Mouse (Mus musculus): ENCODE measurements at regions not wholly inside any gene's neighbourhood (a gene's known extent, or its start where the extent isn't known, plus 50 kb on each side); places are given as distances from the start of the nearest gene placed in this dataset.

DNA sequence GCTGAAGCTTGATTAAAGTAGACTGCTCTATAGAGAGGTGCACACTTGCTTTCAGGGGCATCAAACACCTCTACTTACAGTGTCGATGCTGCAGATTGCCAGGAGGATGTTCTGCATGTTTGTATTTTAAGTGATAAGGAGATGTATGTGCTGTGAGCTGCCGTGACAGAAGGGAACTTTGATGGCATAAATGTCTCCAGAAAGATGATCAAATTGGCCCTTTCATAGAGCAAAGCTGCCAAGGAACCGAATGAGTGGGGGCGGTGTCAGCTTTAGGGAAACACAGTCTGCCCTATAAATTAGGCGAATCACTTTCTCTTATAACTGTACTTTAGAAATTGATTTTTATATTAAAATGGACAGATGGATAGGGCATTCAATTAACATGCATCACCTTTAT is 367.3 kb upstream of the Acvr2a start:
- DNase-seq (ENCODE audit: low spot score in 2 of 2) = peak in 1 of 2 experiments; percentile 37
- Histone ChIP-seq H3K27ac (no peak overlapping the region), H3K4me3 (no peak overlapping the region)
- no peak for TF ChIP-seq CTCF (conservative IDR thresholded peaks at IDR 0.05)

DNA sequence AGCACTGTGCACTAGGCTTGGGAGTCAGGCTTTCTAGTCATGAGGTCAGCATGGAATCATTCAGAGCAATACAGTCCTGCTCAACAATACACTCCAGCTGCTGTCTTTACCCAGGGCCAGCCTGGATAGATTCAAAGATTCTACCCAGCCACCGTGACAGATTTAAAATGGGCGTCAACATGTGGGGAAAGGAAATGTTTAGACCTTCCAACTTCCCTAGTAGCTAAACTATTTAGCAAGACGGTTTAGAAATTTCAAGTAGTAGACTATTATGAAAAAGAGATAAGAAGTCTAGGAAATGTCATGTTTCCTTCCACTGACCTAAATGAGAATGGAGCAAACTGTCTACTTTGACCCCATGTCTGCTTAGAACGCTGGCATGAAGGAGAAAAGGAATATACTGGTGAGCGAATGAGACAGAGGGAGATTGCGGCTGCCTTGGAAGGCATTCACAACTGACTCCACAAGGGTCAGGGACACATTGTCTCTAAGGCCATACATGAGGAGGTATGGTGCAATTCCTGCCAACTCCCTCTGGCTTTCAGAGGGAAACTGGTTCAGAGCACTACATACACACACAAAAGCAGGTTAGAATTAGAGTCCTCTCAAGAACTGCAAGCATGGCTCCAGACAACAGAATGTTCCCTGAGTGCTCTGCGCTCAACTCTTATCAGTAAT is 364.6 kb upstream of the Acvr2a start:
- H3K4me3 ChIP-seq = no peak overlapping the region
- DNase-seq (ENCODE audit: low spot score in 2 of 2) = no peak
- no peak overlapping the region for H3K27ac ChIP-seq
- no peak for TF ChIP-seq CTCF (conservative IDR thresholded peaks at IDR 0.05)

DNA sequence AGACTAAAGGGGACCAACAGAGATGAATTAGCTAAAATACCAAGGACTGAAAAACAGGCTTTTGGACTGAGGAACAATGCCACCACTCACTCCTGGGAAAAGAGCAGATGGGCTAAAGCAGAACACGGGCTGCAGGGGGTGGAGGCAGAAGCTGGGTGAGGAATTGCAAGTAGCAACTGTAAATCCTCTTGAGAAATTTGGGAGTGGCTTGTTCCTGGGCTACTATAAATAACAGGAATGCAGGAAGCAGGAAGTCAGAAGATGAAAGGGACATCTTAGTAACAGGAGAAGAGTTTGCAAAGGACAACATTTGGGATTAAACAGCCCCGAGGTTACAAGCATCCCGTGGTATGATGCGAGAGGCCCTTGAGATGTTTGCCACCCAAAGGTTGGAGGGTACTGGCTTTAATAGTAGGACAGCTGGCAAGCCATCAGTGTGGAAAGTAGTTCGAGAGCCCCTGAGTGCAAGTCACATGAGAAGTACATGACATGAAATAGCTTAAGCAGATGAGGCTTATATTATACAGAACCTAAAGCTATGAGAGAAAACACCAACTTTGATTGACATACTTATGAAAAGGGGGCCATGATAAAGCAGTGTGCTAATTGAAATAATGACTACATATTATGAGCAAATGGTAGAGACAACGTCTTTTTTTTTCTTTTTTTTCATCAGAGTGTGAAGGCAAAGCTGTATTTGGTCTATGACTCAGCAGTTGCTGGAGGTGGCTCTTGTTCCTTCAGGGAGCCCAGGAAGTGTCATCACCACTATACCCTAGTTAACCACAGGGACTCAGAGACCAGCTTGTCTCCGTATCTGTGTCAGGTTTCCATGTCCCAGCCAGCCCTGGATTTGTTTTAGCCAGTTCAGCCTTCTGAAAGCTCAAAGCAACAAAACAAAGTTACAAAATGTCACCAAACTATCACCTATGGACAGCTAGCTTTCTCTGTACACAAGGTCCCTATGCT is 357.6 kb upstream of the Acvr2a start:
- H3K27ac ChIP-seq = no peak overlapping the region
- TF ChIP-seq CTCF (conservative IDR thresholded peaks at IDR 0.05) = no peak

DNA sequence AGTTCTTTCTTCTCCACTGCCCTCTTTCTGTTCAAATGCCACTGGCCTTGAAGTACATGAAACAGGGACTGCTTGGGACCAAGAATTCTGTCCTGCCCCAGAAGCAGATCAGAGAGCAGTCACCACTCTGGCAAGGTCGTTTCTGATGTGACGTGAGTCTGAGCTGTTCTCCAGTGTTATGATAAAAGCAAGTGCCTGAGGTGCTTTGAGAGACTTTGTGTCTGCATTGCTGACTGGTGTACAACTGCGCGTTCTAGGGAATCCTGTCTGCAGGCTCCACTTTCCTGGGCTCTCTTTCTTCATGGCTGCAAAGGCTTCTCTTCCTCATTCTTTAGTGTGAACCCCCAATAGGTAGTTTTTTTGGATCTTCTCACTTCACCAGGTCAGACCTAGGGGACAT is 356.8 kb upstream of the Acvr2a start:
- no peak for TF ChIP-seq CTCF (conservative IDR thresholded peaks at IDR 0.05)
- Histone ChIP-seq H3K27ac (no peak overlapping the region), H3K4me3 (no peak overlapping the region)
- no peak for DNase-seq (ENCODE audit: low spot score in 2 of 2)

More for the DNA sequence above, 357.6 kb upstream of the Acvr2a start:
- no peak overlapping the region for H3K4me3 ChIP-seq
- DNase-seq (ENCODE audit: low spot score in 2 of 2) = peak in 1 of 2 experiments; percentile 14

DNA sequence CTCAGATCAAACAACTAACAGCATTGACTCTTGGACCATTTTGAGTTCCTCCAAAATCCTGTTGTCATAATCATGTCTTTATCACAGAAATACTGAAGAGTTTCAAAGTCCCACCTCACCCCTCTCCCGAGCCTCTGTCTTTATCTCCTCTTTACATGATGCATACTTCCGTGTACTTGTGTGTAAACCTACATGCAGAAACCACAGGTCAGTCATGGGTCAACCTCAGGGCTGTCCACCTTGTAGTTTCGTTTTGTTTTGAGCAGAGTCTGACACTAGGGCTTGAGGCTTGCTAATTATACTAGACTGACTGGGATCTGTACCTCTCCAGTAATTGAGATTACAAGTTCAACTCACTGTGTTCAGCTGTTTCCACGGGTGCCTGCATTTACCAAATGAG is 348.4 kb upstream of the Acvr2a start:
- no peak for TF ChIP-seq CTCF (conservative IDR thresholded peaks at IDR 0.05)
- no peak overlapping the region for H3K4me3 ChIP-seq
- no peak for DNase-seq (ENCODE audit: low spot score in 2 of 2)
- no peak overlapping the region for H3K27ac ChIP-seq

DNA sequence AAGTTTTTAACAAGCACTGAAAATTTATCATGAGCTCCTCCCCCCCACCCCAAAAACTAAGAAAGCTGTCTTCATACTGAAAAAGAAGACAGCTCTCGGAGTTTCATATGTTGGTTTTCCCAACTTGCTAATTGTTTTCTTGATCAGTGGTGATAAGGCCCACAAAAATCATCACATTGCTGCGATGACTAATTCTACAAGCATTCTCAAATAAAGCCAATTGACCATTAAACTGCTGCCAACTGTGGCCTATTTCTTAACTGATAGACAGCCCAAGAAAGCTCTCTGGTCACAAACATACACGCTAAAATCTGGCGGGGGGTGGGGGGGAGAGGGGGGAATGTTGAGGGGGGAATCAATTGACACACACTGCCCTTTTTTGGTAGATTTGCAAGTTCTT is 345.0 kb upstream of the Acvr2a start:
- no peak for DNase-seq (ENCODE audit: low spot score in 2 of 2)
- no peak overlapping the region for H3K27ac ChIP-seq
- no peak overlapping the region for H3K4me3 ChIP-seq
- no peak for TF ChIP-seq CTCF (conservative IDR thresholded peaks at IDR 0.05)

DNA sequence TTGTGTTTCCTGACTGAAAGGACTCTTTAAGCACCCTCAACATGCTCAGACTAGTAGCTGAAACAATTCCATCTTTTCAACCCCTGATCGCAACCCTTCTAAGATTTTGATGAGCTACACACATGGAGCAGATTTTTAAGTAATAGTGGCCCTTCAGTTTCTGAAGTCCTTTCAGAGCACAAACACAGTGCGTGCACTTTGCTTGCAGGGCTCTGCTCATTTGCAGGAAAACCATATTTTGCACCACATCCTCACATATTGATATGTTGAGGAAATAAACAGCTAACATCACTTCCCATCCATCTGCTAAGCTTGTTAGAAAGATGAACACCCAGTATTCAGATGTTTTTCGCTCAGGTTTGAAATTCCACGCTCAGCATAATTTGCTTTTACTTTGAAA is 344.6 kb upstream of the Acvr2a start:
- Histone ChIP-seq H3K27ac (no peak overlapping the region), H3K4me3 (no peak overlapping the region)
- no peak for DNase-seq (ENCODE audit: low spot score in 2 of 2)
- TF ChIP-seq CTCF (conservative IDR thresholded peaks at IDR 0.05) = no peak

DNA sequence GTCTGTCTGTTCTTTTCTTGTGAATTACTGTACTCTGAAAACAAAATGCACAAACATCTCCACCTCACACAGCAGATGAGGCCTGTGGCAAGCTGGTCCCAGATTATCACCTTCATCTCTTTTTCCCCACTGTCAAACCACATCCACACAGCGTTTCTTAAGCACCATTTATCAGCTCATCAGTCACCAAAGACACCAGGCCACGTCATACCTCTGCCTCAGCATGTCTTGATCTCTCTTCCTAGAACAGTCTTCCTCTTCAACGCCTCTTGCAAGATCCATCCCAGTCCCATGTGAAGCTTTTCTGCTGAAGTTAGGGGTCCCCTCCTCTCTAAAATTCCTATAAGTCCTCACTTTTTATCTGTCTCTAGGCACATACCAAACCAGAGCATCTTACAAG is 340.8 kb upstream of the Acvr2a start:
- DNase-seq (ENCODE audit: low spot score in 2 of 2) = no peak
- Histone ChIP-seq H3K4me3 (no peak overlapping the region), H3K27ac (no peak overlapping the region)
- no peak for TF ChIP-seq CTCF (conservative IDR thresholded peaks at IDR 0.05)

DNA sequence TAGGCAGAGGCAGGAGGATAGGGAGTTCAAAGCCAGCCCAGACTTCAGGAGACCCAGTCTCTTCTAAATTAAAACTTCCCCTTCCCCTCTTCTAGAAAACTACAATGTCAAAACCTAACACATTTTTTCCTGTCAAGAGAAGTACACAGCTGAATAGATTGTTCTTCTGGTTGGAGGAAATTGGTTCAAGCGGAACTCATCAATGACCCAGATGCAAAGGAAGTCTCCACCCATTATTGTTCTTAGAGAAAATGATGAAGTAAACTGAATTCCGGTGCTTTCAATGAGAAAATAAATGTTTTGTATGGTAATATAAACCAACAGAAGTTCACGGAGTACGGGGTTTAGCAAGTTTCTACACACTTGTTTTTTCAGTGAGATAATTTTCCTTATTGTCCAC is 339.3 kb upstream of the Acvr2a start:
- TF ChIP-seq CTCF (conservative IDR thresholded peaks at IDR 0.05) = no peak
- Histone ChIP-seq H3K27ac (no peak overlapping the region), H3K4me3 (no peak overlapping the region)
- no peak for DNase-seq (ENCODE audit: low spot score in 2 of 2)

DNA sequence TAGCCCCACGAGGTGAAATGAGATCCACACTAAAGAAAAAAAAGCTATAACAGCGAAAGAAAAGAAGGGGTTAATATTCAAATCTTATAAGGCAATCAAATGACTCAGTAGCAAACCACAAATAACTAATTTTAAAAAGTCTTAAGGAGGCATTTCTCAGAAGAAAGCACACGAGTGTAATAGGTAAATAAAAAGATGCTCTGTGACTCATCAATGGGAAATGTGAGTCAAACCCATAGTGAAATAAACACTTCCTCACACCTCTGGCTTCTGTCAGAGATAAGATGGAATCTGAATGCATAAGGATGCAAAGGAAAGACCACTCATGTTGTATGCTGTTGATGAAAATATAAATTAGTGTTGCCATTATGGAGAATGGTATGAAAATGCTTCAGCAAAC is 337.1 kb upstream of the Acvr2a start:
- no peak for DNase-seq (ENCODE audit: low spot score in 2 of 2)
- TF ChIP-seq CTCF (conservative IDR thresholded peaks at IDR 0.05) = no peak
- Histone ChIP-seq H3K27ac (no peak overlapping the region), H3K4me3 (no peak overlapping the region)

DNA sequence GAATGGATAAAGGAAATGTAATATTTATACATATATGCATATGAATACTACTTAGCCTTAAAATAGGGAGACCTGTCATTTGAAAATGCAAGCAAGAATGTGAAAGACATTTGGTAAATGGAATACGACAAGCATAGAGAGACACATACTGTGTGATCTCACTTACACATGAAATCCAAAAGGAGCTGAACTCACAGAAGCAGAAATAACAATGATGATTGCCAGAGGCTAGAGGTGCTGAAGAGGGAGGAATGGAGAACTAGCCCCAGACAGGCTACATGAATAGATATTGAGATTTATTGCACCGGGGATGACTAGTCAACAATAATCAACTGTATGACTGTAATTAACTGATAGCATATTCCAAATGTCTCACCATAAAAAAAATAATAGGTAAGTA is 336.6 kb upstream of the Acvr2a start:
- no peak overlapping the region for H3K27ac ChIP-seq
- no peak for DNase-seq (ENCODE audit: low spot score in 2 of 2)
- no peak for TF ChIP-seq CTCF (conservative IDR thresholded peaks at IDR 0.05)
- H3K4me3 ChIP-seq = no peak overlapping the region

DNA sequence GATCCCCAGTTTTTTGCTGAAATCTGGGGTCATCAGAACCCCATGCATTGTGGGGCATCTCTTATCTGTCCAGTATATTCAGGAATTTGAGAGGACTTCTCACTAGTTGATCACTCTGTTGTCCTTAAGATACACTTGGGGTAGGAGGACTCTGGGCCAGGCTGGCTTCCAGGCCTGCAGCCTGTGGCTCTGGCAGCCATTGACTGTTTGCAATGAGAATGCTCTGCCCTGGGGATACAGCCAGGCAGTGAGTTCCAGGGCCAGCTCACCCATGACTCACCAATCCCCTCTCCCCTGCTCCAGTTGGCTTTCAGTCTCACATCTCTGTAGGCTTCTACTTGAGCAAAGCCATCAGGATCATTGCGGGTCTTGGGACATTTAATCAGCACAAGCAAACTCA is 334.3 kb upstream of the Acvr2a start:
- TF ChIP-seq CTCF (conservative IDR thresholded peaks at IDR 0.05) = no peak
- Histone ChIP-seq H3K27ac (no peak overlapping the region), H3K4me3 (no peak overlapping the region)
- DNase-seq (ENCODE audit: low spot score in 2 of 2) = no peak

DNA sequence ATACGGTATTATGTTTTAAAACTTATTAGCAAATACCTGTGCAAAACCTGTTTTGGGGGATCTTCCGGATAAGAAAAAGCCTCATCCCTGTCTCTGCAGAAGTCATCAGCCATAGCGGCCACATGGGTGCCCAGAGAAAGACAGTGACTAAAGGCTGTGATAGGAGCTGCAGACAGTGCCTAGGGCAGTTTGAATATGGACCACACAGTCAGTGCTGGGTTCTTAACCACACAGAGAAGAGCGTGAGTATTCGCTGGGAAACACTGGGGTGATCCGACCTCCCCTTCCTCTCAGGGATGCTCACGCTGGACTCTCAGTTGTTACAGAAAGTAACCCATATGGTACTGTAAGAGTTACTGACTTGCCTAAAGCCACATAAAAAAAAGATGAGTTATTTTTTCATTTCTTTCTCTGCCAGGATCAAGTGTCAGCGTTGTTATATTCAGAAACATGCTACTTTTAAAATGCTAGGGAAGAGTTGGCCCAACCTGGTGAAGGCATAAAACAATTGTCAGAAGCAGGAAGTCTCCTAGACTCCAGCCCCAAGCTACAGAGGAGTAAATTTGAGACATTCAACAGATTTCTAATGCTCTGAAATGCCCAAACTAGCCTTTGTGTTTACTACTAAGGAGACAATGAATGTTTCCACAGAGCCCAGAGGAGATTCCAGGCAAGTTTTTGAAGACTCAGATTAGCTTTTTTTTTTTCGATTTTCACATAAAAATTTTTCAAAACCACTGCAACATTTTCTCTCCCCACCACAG is 333.3 kb upstream of the Acvr2a start:
- no peak overlapping the region for H3K27ac ChIP-seq
- no peak overlapping the region for H3K4me3 ChIP-seq
- no peak for TF ChIP-seq CTCF (conservative IDR thresholded peaks at IDR 0.05)
- no peak for DNase-seq (ENCODE audit: low spot score in 2 of 2)
